Mouse (Mus musculus) stomach, postnatal 0 days (tissue): Measurements from ENCODE around the gene Gucy2d. TPM values are rescaled to one million over a fixed set of nuclear protein-coding genes. Genes with fewer than 3 reads are reported as not detected.

Experiments
- ATAC-seq: fragments of 200-750 bp; cut with Nextera tagmentation; 2 replicates; pipeline ENCODE4 v1.8.0; 2017; ENCODE audit not compliant: low FRiP score, low TSS enrichment
- DNase-seq: peaks from one replicate; pipeline ENCODE4 v3.0.0-alpha.2; 2016; ENCODE audit warnings: low spot score
- H3K27ac ChIP-seq: fragments of 300-500 bp; sonication (generic); replicated peaks from 2 replicates; pipeline ENCODE4 v1.5.1; 2014; ENCODE audit warnings: mild to moderate bottlenecking, control low read depth
- H3K27me3 ChIP-seq: fragments of 300-500 bp; sonication (generic); 2 replicates; pipeline ENCODE4 v1.6.1; 2014; ENCODE audit warnings: low read length; ENCODE audit not compliant: control insufficient read depth, insufficient read depth
- H3K36me3 ChIP-seq: fragments of 300-500 bp; sonication (generic); 2 replicates; pipeline ENCODE4 v1.6.1; 2014; ENCODE audit warnings: low read length, mixed read lengths; ENCODE audit not compliant: control insufficient read depth, insufficient read depth
- H3K4me1 ChIP-seq: fragments of 300-500 bp; sonication (generic); replicated peaks from 2 replicates; pipeline ENCODE4 v1.6.1; 2014; ENCODE audit warnings: antibody characterized with exemption; ENCODE audit not compliant: control insufficient read depth, insufficient read depth
- H3K4me2 ChIP-seq: fragments of 300-500 bp; sonication (generic); replicated peaks from 2 replicates; pipeline ENCODE4 v1.6.1; 2014; ENCODE audit warnings: low read depth, mild to moderate bottlenecking, control low read depth, moderate library complexity
- H3K4me3 ChIP-seq: fragments of 300-500 bp; sonication (generic); 2 replicates; pipeline ENCODE4 v1.5.1; 2014; ENCODE audit warnings: low read depth, low read length, control low read depth
- H3K9ac ChIP-seq: fragments of 300-500 bp; sonication (generic); 2 replicates; pipeline ENCODE4 v1.6.1; 2014; ENCODE audit warnings: mild to moderate bottlenecking, low read length, control low read depth, mixed read lengths
- H3K9me3 ChIP-seq: fragments of 300-500 bp; sonication (generic); 2 replicates; pipeline ENCODE4 v1.6.1; 2016; ENCODE audit warnings: low read length; ENCODE audit not compliant: control insufficient read depth
- CTCF ChIP-seq: IDR thresholded peaks from 2 replicates; pipeline ENCODE4 v1.5.1; 2016; ENCODE audit warnings: antibody characterized with exemption, low read depth, mild to moderate bottlenecking, moderate library complexity
- EP300 ChIP-seq: optimal IDR thresholded peaks from 2 replicates; pipeline ENCODE3; 2016; ENCODE audit warnings: antibody characterized with exemption
- WGBS: fragments of 180-500 bp; shearing (Covaris S2); extraction: QIAGEN DNeasy Blood & Tissue Kit; methylation state at CpG from one replicate; pipeline ENCODE4 v1.1.7; 2014; 5-methylcytosine and 5-hydroxymethylcytosine counted together
- polyA plus RNA-seq: library from polyadenylated mRNA; unstranded; fragments of >200 nt; fragmentation: Nextera tagmentation; extraction: Ambion mirVana; gene quantifications from 2 replicates; pipeline ENCODE4 v1.2.1, GENCODE M21; 2015

The Gucy2d gene
- polyA plus RNA-seq, 1 experiment from 2014 or later = 0.02 TPM

DNA sequence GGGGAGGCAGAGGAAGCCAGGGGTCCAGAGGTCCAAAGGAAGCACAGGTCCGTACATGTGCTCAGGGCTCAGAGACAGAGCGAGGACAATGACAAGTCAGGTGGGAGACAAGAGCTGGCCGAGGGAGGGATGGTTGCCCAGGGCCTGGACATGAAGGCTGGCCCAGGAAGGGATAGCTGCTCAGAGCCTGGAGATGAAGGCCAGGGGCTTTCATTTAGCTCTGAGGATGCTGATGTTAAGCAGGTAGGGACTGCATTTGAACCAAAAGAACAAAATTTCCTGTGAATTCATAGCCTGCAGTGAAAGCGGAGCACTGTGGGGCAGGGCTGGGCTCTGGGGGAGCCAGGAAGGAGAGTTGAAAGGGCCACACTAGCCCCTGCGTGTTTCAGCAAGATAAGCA, 52.1 kb downstream of the Gucy2d start:
- no peaks in the 10 kb centered on the region for H3K36me3 ChIP-seq
- WGBS = 68% methylated on average over 5 of the region's 5 CpGs
- no peaks in the 10 kb centered on the region for H3K9me3 ChIP-seq
- H3K4me1 ChIP-seq = no peaks in the 10 kb centered on the region
- no peak overlapping the region for H3K4me3 ChIP-seq
- H3K4me2 ChIP-seq = peak overlapping the region; percentile 71
- peaks cover 3% of the 10 kb centered on the region; the same call in 1 of the 2 replicates for H3K27me3 ChIP-seq
- DNase-seq (no peak), ATAC-seq (no peak)
- no peak for TF ChIP-seq EP300
- no peak for TF ChIP-seq CTCF
- no peak overlapping the region for H3K27ac ChIP-seq
- no peak overlapping the region for H3K9ac ChIP-seq

GRCm38 (mm10) chr7:98493307-98493706, 53.1 kb downstream of the Gucy2d start:
- DNase-seq (no peak), ATAC-seq (no peak)
- H3K4me2 ChIP-seq = no peak overlapping the region
- no peaks in the 10 kb centered on the region for H3K36me3 ChIP-seq
- H3K27me3 ChIP-seq = peaks cover 3% of the 10 kb centered on the region; the same call in 1 of the 2 replicates
- no peaks in the 10 kb centered on the region for H3K9me3 ChIP-seq
- no peak overlapping the region for H3K27ac ChIP-seq
- no peak overlapping the region for H3K4me3 ChIP-seq
- 45% methylated on average over 2 of the region's 2 CpGs for WGBS
- TF ChIP-seq EP300 (no peak), CTCF (no peak)
- no peak overlapping the region for H3K9ac ChIP-seq
- no peaks in the 10 kb centered on the region for H3K4me1 ChIP-seq

DNA sequence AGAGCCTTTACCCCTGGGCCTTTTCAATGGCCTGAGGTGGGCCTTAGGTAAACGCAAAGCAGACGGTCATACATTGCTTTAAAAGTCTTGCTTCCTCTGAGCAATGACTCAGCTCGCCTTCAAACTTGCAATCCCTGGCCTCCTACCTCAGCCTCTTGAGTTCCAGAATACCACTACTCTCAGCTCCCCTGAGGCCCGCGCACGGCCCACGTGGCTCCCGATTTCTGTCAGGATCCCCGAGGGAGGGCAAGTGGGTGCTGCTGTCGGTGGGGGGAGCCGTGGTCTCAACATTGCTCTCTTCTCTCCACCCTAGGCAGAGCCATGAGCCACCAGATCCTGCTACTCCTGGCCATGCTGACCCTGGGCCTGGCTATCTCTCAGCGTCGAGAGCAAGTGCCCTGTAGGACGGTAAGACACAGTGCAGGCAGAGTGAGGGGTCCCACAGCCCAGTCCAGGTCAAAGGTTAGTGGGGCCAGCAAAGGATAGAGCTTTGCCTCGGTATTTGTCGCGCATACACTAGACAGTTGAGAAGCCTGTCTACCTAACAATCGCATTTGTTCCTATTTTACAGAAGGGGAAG, 53.8 kb downstream of the Gucy2d start:
- Histone ChIP-seq H3K9me3 (no peaks in the 10 kb centered on the region), H3K27ac (no peak overlapping the region), H3K4me1 (no peaks in the 10 kb centered on the region), H3K27me3 (peaks cover 3% of the 10 kb centered on the region; the same call in 1 of the 2 replicates), H3K4me2 (no peak overlapping the region; the same call in 1 of the 2 replicates), H3K9ac (no peak overlapping the region), H3K36me3 (no peaks in the 10 kb centered on the region; the same call in 1 of the 2 replicates), H3K4me3 (no peak overlapping the region)
- no peak for ATAC-seq
- no peak for TF ChIP-seq EP300
- no peak for TF ChIP-seq CTCF
- 59% methylated on average over 18 of the region's 18 CpGs for WGBS
- DNase-seq = no peak

- TF ChIP-seq EP300 (no peak), CTCF (no peak)
- Histone ChIP-seq H3K4me2 (no peak overlapping the region), H3K36me3 (no peaks in the 10 kb centered on the region; the same call in 1 of the 2 replicates), H3K4me1 (no peaks in the 10 kb centered on the region; the same call in 1 of the 2 replicates), H3K27me3 (peaks cover 3% of the 10 kb centered on the region; the same call in 1 of the 2 replicates), H3K4me3 (no peak overlapping the region), H3K27ac (no peak overlapping the region), H3K9me3 (no peaks in the 10 kb centered on the region), H3K9ac (no peak overlapping the region)
- WGBS = 44% methylated on average over 1 of the region's 1 CpGs
- DNase-seq = no peak
- no peak for ATAC-seq
Measured at GRCm38 (mm10) chr7:98495591-98495990, 55.4 kb downstream of the Gucy2d start.

DNA sequence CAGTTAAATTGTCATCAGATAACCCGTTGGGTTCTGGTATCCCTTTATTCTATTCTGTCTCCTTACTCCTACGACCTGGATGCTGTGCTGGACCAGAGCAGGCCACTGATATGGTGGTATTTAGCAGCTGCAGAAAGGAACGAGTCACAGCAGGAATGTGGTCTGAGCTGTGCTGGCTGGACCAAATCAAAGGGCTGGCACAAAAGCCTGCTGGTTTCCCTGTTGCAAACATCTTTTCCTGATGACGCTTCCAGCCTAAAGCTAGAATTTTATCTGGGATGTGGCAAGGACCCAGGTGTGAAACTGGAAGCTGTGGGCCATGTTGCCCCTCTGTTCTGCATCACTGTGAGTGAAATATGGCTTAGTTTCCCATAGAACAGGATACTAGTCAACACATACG, 57.2 kb downstream of the Gucy2d start:
- Histone ChIP-seq H3K36me3 (no peaks in the 10 kb centered on the region; the same call in 1 of the 2 replicates), H3K9me3 (no peaks in the 10 kb centered on the region), H3K27ac (no peak overlapping the region), H3K4me1 (no peaks in the 10 kb centered on the region; the same call in 1 of the 2 replicates), H3K27me3 (no peaks in the 10 kb centered on the region), H3K4me3 (no peak overlapping the region), H3K9ac (no peak overlapping the region), H3K4me2 (no peak overlapping the region)
- 58% methylated on average over 5 of the region's 5 CpGs for WGBS
- no peak for DNase-seq
- ATAC-seq = no peak
- no peak for TF ChIP-seq EP300

DNA sequence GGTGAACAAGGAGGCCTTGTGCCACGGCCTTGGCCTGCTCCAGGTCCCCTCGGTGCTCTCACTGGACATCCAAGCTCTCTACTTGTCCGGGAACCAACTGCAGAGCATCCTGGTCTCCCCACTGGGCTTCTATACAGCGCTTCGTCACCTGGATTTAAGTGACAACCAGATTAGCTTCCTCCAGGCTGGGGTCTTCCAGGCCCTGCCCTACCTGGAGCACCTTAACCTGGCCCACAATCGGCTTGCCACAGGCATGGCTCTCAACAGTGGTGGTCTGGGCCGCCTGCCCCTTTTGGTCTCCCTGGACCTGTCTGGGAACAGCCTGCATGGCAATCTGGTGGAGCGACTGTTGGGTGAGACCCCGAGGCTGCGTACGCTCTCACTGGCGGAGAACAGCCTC, 57.9 kb downstream of the Gucy2d start:
- Histone ChIP-seq H3K9me3 (no peaks in the 10 kb centered on the region), H3K27ac (no peak overlapping the region), H3K4me3 (no peak overlapping the region), H3K27me3 (no peaks in the 10 kb centered on the region), H3K4me2 (no peak overlapping the region), H3K4me1 (no peaks in the 10 kb centered on the region; the same call in 1 of the 2 replicates), H3K36me3 (no peaks in the 10 kb centered on the region; the same call in 1 of the 2 replicates), H3K9ac (no peak overlapping the region)
- no peak for ATAC-seq
- 93% methylated on average over 12 of the region's 12 CpGs for WGBS
- TF ChIP-seq CTCF (no peak), EP300 (no peak)
- DNase-seq = no peak
